Mouse (Mus musculus): ENCODE measurements around the gene Lpgat1.
A peak's percentile ranks its signal among the peaks of the same experiment; 100 is the strongest.

The Lpgat1 gene

GRCm38 (mm10) chr1:191807979-191808378, 90.3 kb downstream of the Lpgat1 start:
- DNase-seq: no peak

GRCm38 (mm10) chr1:191808688-191809223, 91.1 kb downstream of the Lpgat1 start:
- DNase-seq: no peak

GRCm38 (mm10) chr1:191811774-191812173, 94.1 kb downstream of the Lpgat1 start:
- DNase-seq: no peak

- DNase-seq: no peak
These were observed 95.5 kb downstream of the Lpgat1 start for GRCm38 (mm10) chr1:191812949-191813691.

- no peak for DNase-seq
These were observed 96.6 kb downstream of the Lpgat1 start for GRCm38 (mm10) chr1:191814240-191814639.

- no peak for DNase-seq
These were observed 97.3 kb downstream of the Lpgat1 start for GRCm38 (mm10) chr1:191814935-191815334.

- no peak for DNase-seq
These were observed 99.0 kb downstream of the Lpgat1 start for GRCm38 (mm10) chr1:191816596-191816995.

- DNase-seq: peak; percentile 65
These were observed 99.9 kb downstream of the Lpgat1 start for GRCm38 (mm10) chr1:191817418-191818144.

GRCm38 (mm10) chr1:191818145-191818631, 100.6 kb downstream of the Lpgat1 start:
- DNase-seq: no peak

- no peak for DNase-seq
These were observed 101.4 kb downstream of the Lpgat1 start for GRCm38 (mm10) chr1:191819026-191819425.

- no peak for DNase-seq
These were observed 103.3 kb downstream of the Lpgat1 start for GRCm38 (mm10) chr1:191820951-191821325.

GRCm38 (mm10) chr1:191821326-191822091, 103.9 kb downstream of the Lpgat1 start, which contains the start of gene Nek2:
TSS of gene Nek2 (plus strand) at chr1:191821444.
- peak; percentile 97 for DNase-seq

GRCm38 (mm10) chr1:191829124-191829523, 111.5 kb downstream of the Lpgat1 start:
- peak; percentile 34 for DNase-seq

GRCm38 (mm10) chr1:191833396-191833795, 115.8 kb downstream of the Lpgat1 start:
- DNase-seq: no peak
